Mouse (Mus musculus): ENCODE measurements at regions not wholly inside any gene's neighbourhood (a gene's known extent, or its start where the extent isn't known, plus 50 kb on each side); places are given as distances from the start of the nearest gene placed in this dataset.

- peak; percentile 21; the same call in 1 of the 2 replicates for TF ChIP-seq CTCF (IDR thresholded peaks at IDR 0.05; ENCODE audit: low read depth)
- no peak for TF ChIP-seq EP300 (IDR thresholded peaks at IDR 0.05; ENCODE audit: low read depth)
Measured at GRCm38 (mm10) chr2:9464818-9465217, 416.2 kb upstream of the 4930412O13Rik start.
